Mouse (Mus musculus) liver, embryonic 16.5 days (tissue): ENCODE results near the gene Jun. TPM values are rescaled to one million over a fixed set of nuclear protein-coding genes. Genes with fewer than 3 reads are reported as not detected.

Source experiments
- ATAC-seq: fragments of 200-750 bp; cut with Nextera tagmentation; 2 replicates; pipeline ENCODE4 v1.8.0; 2017; ENCODE audit warnings: low read depth, mild to moderate bottlenecking, moderate number of reproducible peaks, moderate library complexity
- H3K27ac ChIP-seq: fragments of 300-500 bp; sonication (generic); 2 replicates; pipeline ENCODE4 v1.5.1; 2014; ENCODE audit warnings: mild to moderate bottlenecking, low read length
- H3K27me3 ChIP-seq: fragments of 300-500 bp; sonication (generic); 2 replicates; pipeline ENCODE4 v1.6.1; 2014; ENCODE audit warnings: low read depth, low read length, mixed read lengths; ENCODE audit not compliant: control insufficient read depth, insufficient read depth
- H3K36me3 ChIP-seq: fragments of 300-500 bp; sonication (generic); 2 replicates; pipeline ENCODE4 v1.6.1; 2014; ENCODE audit warnings: mild to moderate bottlenecking; ENCODE audit not compliant: control insufficient read depth, insufficient read depth
- H3K4me1 ChIP-seq: fragments of 300-500 bp; sonication (generic); 2 replicates; pipeline ENCODE4 v1.6.1; 2014; ENCODE audit warnings: low read depth, low read length, mixed read lengths; ENCODE audit not compliant: control insufficient read depth
- H3K4me2 ChIP-seq: fragments of 300-500 bp; sonication (generic); 2 replicates; pipeline ENCODE4 v1.6.1; 2014; ENCODE audit warnings: low read depth, low read length, mixed read lengths
- H3K4me3 ChIP-seq: fragments of 300-500 bp; sonication (generic); 2 replicates; pipeline ENCODE4 v1.5.1; 2014; ENCODE audit warnings: low read depth, mild to moderate bottlenecking, low read length
- H3K9ac ChIP-seq: fragments of 300-500 bp; sonication (generic); 2 replicates; pipeline ENCODE4 v1.6.1; 2014; ENCODE audit warnings: low read depth, low read length
- H3K9me3 ChIP-seq: fragments of 300-500 bp; sonication (generic); replicated peaks from 2 replicates; pipeline ENCODE4 v1.6.1; 2016; ENCODE audit warnings: low read length; ENCODE audit not compliant: control insufficient read depth
- WGBS: fragments of 180-500 bp; shearing (Covaris S2); extraction: QIAGEN DNeasy Blood & Tissue Kit; methylation state at CpG from one replicate; pipeline ENCODE4 v1.1.7; 2014; ENCODE audit not compliant: insufficient replicate concordance; 5-methylcytosine and 5-hydroxymethylcytosine counted together
- polyA plus RNA-seq: library from polyadenylated mRNA; unstranded; fragments of >200 nt; fragmentation: Nextera tagmentation; extraction: Ambion mirVana; gene quantifications from 2 replicates; pipeline ENCODE4 v1.2.1, GENCODE M21; 2015

The Jun gene
- polyA plus RNA-seq, 1 experiment from 2014 or later, result 5.5 TPM

GRCm38 (mm10) chr4:95081632-95082031, 29.6 kb upstream of the Jun start:
- Histone ChIP-seq H3K27me3 (no peaks in the 10 kb centered on the region), H3K4me1 (no peaks in the 10 kb centered on the region; the same call in 1 of the 2 replicates), H3K4me3 (no peak overlapping the region), H3K27ac (no peak overlapping the region), H3K9ac (no peak overlapping the region), H3K36me3 (no peaks in the 10 kb centered on the region), H3K9me3 (no peaks in the 10 kb centered on the region), H3K4me2 (no peak overlapping the region)
- ATAC-seq, result no peak
- WGBS, result 33% methylated on average over 8 of the region's 8 CpGs

GRCm38 (mm10) chr4:95078625-95079024, 26.6 kb upstream of the Jun start:
- no peak for ATAC-seq
- no peaks in the 10 kb centered on the region for H3K27me3 ChIP-seq
- WGBS, result 54% methylated on average over 8 of the region's 8 CpGs

GRCm38 (mm10) chr4:95076279-95076678, 24.3 kb upstream of the Jun start:
- Histone ChIP-seq H3K27ac (no peak overlapping the region), H3K9ac (no peak overlapping the region), H3K36me3 (no peaks in the 10 kb centered on the region), H3K27me3 (no peaks in the 10 kb centered on the region), H3K4me1 (no peaks in the 10 kb centered on the region), H3K9me3 (no peaks in the 10 kb centered on the region), H3K4me3 (no peak overlapping the region), H3K4me2 (no peak overlapping the region)
- WGBS, result 47% methylated on average over 14 of the region's 14 CpGs
- ATAC-seq, result no peak

More at GRCm38 (mm10) chr4:95078625-95079024, 26.6 kb upstream of the Jun start:
- Histone ChIP-seq H3K4me2 (no peak overlapping the region), H3K9ac (no peak overlapping the region), H3K4me1 (no peaks in the 10 kb centered on the region; the same call in 1 of the 2 replicates), H3K27ac (no peak overlapping the region), H3K9me3 (no peaks in the 10 kb centered on the region), H3K36me3 (no peaks in the 10 kb centered on the region), H3K4me3 (no peak overlapping the region)

- Histone ChIP-seq H3K4me1 (no peaks in the 10 kb centered on the region), H3K9ac (no peak overlapping the region), H3K36me3 (no peaks in the 10 kb centered on the region), H3K4me3 (no peak overlapping the region), H3K9me3 (no peaks in the 10 kb centered on the region), H3K27ac (no peak overlapping the region), H3K27me3 (no peaks in the 10 kb centered on the region), H3K4me2 (no peak overlapping the region)
- no peak; the same call in 1 of the 2 replicates for ATAC-seq
- 42% methylated on average over 17 of the region's 17 CpGs for WGBS
These were observed 23.6 kb upstream of the Jun start for GRCm38 (mm10) chr4:95075591-95076002.

GRCm38 (mm10) chr4:95074319-95074718, 22.3 kb upstream of the Jun start:
- H3K9me3 ChIP-seq, result no peaks in the 10 kb centered on the region
- H3K4me3 ChIP-seq, result no peak overlapping the region
- no peaks in the 10 kb centered on the region for H3K36me3 ChIP-seq
- WGBS, result 77% methylated on average over 6 of the region's 6 CpGs
- H3K4me1 ChIP-seq, result no peaks in the 10 kb centered on the region
- no peaks in the 10 kb centered on the region for H3K27me3 ChIP-seq
- ATAC-seq, result no peak
- no peak overlapping the region for H3K27ac ChIP-seq
- no peak overlapping the region for H3K9ac ChIP-seq
- H3K4me2 ChIP-seq, result no peak overlapping the region

GRCm38 (mm10) chr4:95073214-95073750, 21.3 kb upstream of the Jun start:
- Histone ChIP-seq H3K4me3 (no peak overlapping the region), H3K4me2 (no peak overlapping the region), H3K27ac (no peak overlapping the region), H3K36me3 (no peaks in the 10 kb centered on the region), H3K4me1 (no peaks in the 10 kb centered on the region), H3K9ac (no peak overlapping the region), H3K9me3 (no peaks in the 10 kb centered on the region), H3K27me3 (no peaks in the 10 kb centered on the region)
- WGBS, result 53% methylated on average over 10 of the region's 10 CpGs
- no peak for ATAC-seq

- Histone ChIP-seq H3K9me3 (no peaks in the 10 kb centered on the region), H3K36me3 (no peaks in the 10 kb centered on the region), H3K4me1 (no peaks in the 10 kb centered on the region), H3K9ac (no peak overlapping the region), H3K4me2 (no peak overlapping the region), H3K27me3 (no peaks in the 10 kb centered on the region), H3K4me3 (no peak overlapping the region), H3K27ac (no peak overlapping the region)
- 25% methylated on average over 5 of the region's 5 CpGs for WGBS
- ATAC-seq, result no peak
These were observed 18.4 kb upstream of the Jun start for GRCm38 (mm10) chr4:95070407-95070806.

GRCm38 (mm10) chr4:95068045-95068948, 16.3 kb upstream of the Jun start:
- Histone ChIP-seq H3K4me2 (no peak overlapping the region), H3K36me3 (no peaks in the 10 kb centered on the region), H3K4me1 (no peaks in the 10 kb centered on the region), H3K9ac (no peak overlapping the region), H3K27me3 (no peaks in the 10 kb centered on the region), H3K27ac (no peak overlapping the region), H3K4me3 (no peak overlapping the region), H3K9me3 (no peaks in the 10 kb centered on the region)
- WGBS, result 58% methylated on average over 8 of the region's 8 CpGs
- ATAC-seq, result no peak

- H3K9me3 ChIP-seq, result no peaks in the 10 kb centered on the region
- no peaks in the 10 kb centered on the region for H3K4me1 ChIP-seq
- H3K4me3 ChIP-seq, result no peak overlapping the region
- no peak overlapping the region for H3K4me2 ChIP-seq
- no peak overlapping the region for H3K9ac ChIP-seq
- no peaks in the 10 kb centered on the region for H3K36me3 ChIP-seq
- no peak for ATAC-seq
- H3K27me3 ChIP-seq, result no peaks in the 10 kb centered on the region
- no peak overlapping the region for H3K27ac ChIP-seq
- 49% methylated on average over 2 of the region's 2 CpGs for WGBS
These were observed 11.7 kb upstream of the Jun start for GRCm38 (mm10) chr4:95063609-95064210.
